Mouse (Mus musculus) adrenal gland, postnatal 14 days (tissue): ENCODE results near the gene Gm20388. TPM values are rescaled to one million over a fixed set of nuclear protein-coding genes. Genes with fewer than 3 reads are reported as not detected.

ENCODE experiments used
- DNase-seq: peaks from one replicate; pipeline ENCODE4 v3.0.0; 2021; ENCODE audit warnings: mixed read lengths
- total RNA-seq: library from RNA; stranded (reverse); gene quantifications from 2 replicates; pipeline ENCODE4 v1.2.3, GENCODE M21; 2021

The Gm20388 gene
- total RNA-seq, 1 experiment from 2014 or later = 17.6 TPM

DNA sequence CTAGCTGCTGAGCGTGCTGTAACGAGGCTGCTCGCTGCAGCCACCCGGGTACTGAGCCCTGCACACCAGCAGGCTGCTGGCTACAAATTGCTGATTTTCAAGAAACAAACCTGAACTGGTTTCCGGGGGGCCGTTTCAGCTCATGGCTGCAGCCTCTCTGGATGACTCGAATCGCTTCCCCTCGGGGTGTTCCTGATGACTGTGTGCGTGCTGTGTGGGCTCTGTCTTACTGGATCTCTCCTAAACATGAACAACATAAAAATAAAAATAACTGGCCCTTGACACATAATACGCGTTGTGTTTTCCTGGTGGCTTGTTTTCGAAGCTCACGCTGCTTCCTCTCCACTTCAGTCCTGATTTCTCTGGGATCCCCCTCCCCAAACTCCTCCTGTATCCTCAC, 1168.1 kb downstream of the Gm20388 start:
- DNase-seq = no peak

DNA sequence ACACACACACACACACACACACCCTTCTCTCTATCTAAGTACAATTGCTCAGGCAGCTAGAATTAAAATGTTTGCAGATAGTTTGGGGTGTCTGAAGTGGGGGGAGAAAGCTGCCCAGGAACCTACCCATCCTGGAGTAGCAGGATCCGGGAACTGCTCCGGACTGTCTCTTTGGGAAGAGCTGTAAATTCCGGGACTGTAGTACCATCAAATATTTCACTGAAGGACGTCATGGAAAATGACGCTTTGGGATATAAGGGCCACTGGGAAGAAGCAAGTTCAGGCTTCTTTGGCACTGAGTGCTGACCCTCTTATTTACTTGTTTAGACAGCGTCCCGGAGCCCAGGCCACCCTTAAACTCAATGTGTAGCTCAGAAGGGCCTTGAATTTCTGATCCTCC, 1168.6 kb downstream of the Gm20388 start:
- no peak for DNase-seq

DNA sequence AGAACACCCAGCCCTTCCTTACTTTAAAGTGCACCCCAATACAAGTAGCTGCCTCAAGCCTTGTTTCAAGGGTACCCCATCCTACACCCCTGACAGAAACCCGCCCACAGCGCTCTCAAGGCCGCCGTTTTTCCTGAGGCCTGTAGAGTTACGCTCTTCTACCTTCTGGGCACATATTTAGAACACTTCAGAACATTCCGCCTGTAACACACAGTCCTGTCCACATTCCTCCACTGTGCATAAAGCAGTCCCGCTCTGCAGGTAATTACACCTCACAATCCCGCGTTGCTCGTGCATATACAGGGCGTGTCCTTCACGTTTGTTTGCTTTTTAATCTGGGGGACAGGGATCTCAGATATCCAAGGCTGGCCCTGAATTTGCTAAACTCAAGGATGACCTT, 1169.3 kb downstream of the Gm20388 start:
- DNase-seq = no peak

DNA sequence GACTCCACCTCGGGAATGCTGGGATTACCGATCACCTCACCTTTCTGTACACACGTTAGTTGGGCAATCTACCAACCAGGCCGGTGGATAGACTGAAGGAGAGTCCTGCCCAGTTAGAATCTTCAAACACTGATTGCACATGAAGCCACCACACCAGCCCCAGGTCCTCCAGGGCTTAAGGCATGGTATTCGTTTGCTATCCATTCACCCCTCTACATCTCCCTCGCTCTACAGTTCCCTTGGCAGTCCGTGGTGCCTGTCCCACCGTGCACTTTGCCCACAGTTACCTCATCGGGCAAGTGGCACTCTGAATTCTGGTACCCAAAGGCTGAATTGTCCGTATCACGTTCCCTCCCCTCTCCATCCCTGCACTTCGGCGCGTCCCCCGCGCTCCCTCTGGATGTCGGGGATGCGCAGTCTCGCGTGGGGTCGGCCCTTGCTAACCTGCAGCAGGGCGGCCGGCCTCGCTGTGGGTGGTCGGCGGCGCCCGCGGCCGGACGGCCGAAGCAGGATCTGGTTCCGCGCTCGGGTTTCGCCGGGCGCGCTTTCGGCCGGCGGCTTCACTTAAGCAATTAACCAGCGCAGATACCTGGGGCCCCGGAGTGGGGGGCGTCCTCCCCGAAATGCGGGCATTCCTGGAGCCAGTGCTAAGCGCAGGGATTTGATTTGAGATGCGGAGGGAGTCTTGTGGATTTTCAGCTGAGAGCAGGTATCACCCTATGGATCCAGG, 1169.9 kb downstream of the Gm20388 start:
- DNase-seq = no peak

DNA sequence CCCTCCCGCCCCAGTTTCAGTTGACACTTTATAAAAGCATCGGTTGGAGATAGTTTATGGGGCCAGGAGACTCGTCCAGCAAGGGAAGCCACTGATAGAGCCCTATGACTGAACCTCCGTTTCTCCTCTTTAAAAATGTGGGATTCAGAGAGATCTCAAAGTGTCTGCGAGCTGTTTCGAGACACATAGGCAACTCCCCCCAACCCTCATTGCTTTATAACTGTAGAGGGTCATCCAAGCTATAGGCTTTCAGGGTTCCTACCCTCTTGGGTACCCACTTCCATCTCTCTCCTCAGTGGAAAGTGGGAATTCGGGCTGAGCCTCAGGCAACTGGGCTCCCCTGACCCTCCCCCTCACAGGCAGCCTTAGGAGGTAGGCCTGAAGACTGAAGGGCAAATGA, 1170.8 kb downstream of the Gm20388 start:
- no peak for DNase-seq

DNA sequence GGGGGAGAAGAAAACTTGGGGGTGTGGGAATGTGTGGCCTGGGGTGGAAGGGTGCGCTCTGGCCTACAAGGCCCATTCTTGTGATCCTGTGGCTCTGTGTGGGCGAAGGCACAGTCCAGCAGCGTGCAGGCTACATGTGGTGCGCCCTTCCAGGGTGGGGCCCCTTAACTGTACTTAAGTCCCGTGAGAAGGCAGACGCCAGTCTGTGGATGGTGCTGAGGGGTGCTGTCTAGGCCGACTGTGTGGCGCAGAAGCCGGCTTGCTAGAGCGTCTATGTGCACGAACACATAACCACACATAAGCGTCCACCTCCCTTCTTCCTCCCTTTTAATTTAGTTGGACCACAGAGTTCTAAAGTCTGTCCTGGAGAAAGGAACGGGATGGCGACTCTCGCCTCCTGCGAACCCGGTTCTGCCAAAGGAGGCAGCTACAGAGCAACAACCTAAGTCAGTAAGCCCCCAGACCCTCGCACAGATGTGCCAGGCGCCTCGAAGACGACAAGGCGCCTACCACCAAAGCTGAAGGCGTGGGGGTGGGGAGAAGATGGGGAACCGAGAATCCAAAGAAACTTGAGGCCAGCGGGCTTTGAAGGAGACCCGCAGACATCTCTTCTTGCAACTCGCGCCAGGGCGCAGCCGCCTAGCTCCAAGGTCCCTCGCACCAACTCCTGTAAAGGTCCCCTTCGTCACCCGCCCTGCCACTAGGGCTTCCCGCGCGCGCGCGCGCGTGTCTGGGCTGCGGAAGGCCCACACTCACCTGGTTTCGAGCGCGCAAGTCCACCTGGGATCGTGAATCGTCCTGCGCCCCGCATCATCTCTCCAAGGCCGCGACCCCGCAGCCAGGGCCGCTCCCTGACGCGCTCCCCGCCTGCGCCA, 1171.8 kb downstream of the Gm20388 start:
- no peak for DNase-seq

DNA sequence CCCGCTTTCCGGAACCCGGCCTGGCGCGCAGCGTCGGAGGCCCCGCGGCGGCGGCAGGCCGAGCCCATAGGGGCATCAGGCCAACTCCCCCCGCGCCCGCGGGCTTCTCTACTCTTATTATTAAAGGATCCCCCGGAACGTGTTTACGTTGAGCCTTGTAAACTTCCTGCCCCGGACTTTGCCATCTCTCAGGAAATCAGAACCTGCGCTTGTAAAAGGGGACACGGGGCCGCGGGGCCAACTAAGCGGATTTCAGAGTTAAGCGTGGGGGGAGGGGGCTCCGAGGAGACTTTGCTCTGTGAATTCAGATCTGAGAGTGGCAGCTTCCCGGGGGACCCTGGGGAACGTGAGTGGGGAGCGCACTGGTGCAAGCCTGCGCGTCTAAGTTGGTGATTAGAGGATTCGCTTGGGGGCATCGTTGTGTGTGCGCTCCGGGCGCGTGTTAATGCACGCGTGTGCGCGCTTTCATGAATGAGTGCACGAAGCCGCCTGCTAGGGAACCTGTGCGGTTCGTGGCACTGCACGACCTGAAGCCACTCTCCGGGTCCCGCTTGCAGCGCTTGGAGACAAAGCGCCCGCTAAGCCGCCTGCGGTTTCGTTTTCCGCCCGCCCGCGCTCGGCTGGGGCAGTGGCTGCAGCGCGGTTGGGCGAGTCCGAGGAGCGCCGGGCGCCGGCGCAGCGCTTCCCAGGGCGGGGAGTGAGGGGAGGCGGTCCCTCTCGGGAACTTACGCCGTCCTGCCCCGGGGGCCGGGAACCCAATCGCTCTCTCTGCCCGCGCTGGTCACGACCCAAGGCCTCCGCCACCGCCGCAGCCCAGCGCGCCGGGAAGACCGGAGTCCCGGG, 1172.7 kb downstream of the Gm20388 start:
- DNase-seq = peak; percentile 82

DNA sequence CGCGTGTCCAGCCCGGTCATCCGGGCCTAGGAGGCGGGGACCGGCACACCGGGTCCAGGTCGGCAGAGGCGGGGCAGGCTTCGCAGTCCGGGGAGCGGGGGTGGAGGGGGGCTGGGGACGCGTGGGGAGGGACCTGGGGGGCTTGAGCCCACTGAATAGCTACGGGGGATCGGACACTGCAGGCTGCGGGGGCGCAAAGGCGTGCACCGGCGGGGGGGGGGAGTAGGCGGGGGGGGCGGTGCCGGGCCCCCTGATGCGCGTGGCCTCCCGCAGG, 1173.2 kb downstream of the Gm20388 start:
- no peak for DNase-seq

DNA sequence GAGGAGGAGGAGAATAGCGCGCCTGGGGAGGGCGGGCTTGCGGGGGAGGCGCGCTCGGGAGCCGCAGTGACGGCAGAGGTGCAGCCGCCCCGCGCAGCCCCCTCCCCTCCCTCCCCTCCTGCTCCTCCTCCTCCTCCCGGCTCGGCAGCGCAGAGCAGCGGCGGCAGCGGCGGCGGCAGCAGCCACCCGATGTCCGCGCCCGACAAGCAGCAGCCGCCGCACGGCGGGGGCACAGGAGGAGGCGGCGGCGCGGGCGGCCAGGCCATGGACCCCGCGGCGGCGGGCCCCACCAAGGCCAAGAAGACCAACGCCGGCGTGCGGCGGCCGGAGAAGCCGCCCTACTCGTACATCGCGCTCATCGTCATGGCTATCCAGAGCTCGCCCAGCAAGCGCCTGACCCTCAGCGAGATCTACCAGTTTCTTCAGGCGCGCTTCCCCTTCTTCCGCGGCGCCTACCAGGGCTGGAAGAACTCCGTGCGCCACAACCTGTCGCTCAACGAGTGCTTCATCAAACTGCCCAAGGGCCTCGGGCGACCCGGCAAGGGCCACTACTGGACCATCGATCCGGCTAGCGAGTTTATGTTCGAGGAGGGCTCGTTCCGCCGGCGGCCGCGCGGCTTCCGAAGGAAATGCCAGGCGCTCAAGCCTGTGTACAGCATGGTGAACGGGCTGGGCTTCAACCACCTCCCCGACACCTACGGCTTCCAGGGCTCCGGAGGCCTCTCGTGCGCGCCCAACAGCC, 1173.7 kb downstream of the Gm20388 start, which contains the start of gene Foxf1:
Gene Foxf1 (plus strand): TSS at position 177 of the 742 bp plus-strand sequence.
- peak; percentile 23 for DNase-seq

DNA sequence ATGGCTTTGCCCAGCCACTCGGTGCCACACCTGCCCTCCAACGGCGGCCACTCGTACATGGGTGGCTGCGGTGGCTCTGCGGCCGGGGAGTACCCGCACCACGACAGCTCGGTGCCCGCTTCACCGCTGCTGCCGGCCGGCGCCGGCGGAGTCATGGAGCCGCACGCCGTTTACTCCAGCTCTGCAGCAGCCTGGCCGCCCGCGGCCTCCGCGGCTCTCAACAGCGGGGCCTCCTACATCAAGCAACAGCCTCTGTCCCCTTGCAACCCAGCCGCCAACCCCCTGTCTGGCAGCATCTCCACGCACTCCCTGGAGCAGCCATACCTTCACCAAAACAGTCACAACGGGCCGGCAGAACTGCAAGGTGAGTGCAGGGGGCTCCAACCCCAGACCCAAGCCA, 1174.4 kb downstream of the Gm20388 start:
- DNase-seq = no peak

DNA sequence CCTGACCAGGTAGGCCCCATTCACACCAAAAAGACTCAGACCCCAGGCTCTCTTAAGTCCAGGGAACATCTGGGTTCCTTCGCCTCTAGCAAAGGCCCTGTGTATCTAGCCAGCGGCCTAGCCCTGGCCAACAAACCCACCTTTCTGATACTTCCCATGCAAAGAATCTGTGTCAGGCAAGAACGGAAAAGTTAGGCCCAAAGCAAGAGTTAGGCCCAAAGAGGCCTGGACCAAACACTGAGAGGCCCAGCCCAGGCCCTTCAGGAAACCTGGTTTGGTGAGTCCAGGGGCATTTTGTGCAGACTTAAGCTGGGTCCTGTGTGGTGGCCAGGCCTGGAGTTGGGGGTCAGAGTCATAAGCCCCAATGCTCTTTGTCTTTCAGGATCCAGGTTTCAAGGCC, 1174.9 kb downstream of the Gm20388 start:
- no peak for DNase-seq

DNA sequence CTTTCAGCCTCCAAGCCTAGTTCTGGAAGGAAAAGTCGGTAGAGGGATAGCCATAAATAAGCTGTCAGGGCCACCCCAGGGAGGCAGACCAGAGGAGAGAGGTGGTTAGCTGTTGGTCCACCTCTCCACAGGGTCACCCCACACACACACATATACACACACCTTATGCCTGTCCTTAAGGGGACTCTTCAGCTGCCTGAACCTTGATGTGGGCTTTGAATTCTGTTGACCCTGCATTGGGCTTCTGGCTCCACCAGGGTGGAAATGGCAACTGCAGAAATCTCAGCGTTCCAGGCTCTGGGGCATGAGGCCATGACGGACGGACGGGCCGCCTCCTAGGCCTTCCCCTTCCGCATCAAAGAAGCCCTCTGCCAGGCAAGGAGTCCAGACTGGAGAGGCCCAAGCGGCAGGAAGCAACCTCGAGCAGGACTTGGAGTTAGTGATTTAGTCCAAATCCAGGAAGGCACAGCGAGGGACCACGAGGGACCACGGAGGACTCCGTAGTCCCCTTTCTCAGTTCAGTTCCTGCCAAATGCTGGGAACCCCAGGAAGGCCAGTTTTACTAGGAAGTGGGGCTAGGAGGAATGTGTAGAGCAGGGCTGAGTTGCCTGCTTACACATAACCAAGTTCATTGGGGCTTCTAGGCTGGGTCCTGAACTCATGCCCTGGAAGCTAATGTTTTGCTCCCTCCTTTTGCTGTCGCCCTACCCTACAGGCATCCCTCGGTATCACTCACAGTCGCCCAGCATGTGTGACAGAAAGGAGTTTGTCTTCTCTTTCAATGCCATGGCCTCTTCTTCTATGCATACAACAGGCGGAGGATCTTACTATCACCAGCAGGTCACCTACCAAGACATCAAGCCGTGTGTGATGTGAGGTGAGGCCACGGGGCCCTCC, 1175.6 kb downstream of the Gm20388 start:
- no peak for DNase-seq

DNA sequence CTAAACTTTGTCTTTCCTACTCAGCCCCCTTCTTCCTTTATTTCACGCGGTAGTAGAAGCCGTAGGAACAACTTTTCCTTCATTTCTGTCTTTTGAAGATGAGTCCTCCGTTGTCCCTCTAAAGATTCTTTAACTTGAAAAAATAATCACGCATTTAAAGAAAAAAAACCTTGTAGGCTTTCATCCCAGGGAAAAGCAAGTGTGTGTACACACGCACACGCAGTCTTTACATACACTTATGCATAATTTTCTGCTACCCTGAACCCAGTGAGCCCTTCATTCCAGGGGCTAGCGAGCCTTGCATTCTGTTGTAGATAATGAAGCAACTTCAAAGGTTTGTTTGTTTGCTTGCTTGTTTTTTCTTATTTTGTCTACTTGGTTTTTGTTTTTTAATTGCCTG, 1177.6 kb downstream of the Gm20388 start:
- no peak for DNase-seq

DNA sequence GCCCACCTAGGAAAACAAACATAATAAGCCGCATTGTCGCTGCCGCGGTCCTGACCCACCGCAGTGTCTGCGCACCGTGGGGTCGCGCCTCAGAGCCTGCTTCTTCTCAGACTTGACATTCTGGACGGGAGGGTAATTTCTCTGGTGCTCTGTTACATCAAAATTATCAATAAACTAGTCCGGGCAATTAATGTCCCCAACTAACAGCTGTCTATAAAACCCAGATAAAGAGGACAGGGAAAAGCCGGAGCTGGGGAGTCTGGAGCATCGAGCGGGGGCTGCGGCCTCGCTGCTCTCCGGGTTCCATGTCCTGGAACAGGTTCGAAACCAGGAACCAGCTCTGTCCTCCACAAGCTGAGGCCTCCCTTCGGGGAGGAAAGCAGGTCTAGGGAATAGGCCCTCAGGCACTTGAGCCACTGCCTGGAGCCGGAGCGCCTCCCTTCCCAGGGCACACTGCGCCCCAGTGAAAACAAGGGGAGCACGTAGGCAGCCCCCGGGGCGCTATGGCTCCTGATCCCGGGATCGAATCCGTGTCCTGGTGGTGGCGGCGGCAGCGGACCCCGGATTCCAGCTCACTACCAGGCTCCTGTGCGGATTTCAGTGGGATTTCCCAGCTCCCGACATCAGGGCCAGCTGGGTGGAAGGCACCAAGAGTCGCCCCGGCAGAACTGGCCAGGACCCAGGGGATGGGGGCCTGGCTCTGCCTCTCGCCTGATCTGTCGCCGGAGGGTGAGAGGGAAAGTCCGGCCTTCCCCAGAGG, 1178.4 kb downstream of the Gm20388 start:
- no peak for DNase-seq

DNA sequence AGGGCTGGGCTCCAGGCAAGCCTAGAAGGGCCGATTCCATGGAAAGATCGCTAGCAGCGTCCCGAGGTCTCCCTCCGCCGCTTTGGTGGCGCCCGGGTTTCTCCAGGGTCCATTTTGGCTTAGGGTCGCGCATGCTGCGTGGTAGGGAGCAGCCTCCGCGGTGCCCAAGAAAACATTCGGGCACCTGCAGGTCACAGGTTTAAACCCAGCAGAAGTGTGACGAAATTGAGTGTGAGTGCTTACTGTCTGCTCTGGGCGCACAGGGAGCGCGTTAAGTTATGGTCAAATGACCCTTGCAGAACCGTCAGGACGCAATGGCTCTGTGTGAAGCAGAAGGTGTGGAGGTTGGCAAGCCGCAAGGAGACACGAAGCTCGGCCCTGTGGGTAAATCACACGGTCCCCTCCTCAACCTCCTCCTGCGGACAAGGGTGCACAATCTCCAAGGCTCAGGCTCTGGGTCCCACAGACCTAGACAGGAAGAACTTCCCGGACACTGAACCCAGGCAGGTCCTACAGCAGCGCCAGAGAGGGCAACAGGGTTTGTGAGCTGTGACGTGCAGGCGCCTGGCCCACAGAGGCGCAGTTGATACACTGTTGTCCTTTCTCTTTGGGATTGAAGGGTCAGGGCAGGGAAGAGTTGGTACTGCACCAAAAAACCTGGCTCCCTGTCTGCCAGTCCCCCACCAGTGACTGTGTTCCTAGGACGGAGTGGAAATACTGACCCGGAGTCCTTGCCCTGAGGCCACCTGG, 1179.2 kb downstream of the Gm20388 start:
- no peak for DNase-seq

DNA sequence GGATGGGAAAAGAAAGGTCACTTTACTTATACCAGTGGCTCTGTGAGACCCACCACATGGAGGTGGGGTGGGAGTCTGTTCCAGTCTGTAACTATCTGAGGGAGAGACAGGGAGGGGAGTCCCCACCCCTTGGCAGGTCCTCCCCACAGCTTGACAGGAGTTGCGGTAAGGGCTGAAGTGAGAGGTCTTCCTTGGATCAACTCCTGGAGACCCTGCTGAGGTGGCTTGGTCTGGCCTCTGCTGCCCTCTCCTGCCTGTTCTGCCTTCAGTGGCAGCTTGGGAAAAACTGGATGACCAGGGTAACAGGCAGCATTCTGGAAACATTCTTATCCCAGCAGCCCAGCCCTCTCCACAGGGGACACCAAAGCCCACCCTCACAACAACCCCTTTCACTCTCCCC, 1180.1 kb downstream of the Gm20388 start:
- no peak for DNase-seq

DNA sequence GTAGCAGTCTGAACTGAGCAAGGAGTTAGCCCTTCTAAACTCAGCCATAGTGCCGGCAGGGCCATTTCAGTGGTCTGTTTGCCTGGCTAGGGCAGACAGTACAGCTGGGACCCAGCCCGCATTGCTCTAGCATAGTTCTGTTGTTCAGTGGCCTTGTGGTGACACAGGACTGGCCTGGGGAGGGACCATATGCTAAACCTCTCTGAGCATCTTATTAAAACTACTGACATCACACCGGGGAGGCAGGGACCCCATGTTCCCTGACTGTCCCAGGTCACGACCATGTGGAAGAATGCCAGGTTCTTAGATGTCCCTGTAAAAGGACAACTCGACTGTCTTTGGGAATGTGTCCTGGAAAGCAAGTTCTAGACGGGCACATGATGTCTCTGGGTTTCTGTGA, 1181.5 kb downstream of the Gm20388 start:
- DNase-seq = no peak

DNA sequence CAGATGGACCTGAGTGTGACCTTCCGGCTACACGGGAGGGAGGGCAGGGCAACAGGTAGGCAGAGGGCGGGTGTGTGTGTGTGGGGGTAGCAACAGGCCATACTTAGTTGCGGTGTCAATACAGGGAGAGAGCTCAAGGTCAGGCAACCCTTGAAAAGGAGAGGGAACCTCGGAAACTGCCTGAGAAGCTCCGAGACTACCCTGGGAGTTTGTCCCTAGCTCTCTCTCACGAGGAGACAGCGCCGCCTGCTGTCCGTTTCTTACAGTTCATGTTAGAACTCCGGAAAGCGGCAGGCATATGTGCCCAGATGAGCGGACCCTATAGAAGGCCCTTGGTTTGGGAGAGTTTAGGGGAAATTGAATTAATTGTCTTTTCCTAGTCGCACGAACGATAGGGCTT, 1182.0 kb downstream of the Gm20388 start:
- peak; percentile 90 for DNase-seq

DNA sequence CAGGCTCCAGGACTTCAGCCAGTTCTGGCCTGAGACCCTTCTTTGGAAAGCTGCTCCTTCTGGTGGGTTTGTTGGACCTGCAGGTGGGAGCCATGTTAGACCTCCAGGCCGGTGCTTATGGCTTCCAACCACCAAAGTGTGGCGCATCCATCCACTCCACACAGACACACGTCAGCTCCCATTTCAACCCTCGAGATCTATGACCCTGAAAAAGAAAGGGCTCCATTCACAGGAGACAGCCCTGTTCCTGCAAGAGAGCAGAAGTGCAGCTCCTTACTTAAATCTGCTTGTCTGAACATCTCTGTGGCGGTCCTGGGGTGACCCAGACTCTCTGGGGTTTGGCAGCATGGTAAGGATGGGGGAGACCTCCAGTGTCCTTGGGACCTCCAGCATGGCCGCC, 1182.9 kb downstream of the Gm20388 start:
- DNase-seq = no peak
